Mouse (Mus musculus): Measurements from ENCODE around the gene Defb28. TPM values are rescaled to one million over a fixed set of nuclear protein-coding genes. Genes with fewer than 3 reads are reported as not detected.

Defb28 gene
- not detected in 2 replicates for polyA plus RNA-seq (2016; fragmentation: Nextera tagmentation; extraction: Ambion mirVana)

GRCm38 (mm10) chr2:152517981-152518380, at the start of gene Defb28:
Gene Defb28, plus strand, starts transcription at chr2:152518255.
- Histone ChIP-seq H3K36me3 (no peaks in the 10 kb centered on the region), H3K27me3 (no peaks in the 10 kb centered on the region), H3K27ac (no peak within 1 kb of the TSS), H3K4me1 (no peaks in the 10 kb centered on the region), H3K9ac (no peak within 1 kb of the TSS), H3K4me2 (replicated peaks) (no peak within 1 kb of the TSS), H3K4me3 (no peak within 1 kb of the TSS), H3K9me3 (replicated peaks) (no peaks in the 10 kb centered on the region)
- WGBS: 69% methylated on average over 4 of the region's 4 CpGs
- ATAC-seq (ENCODE audit: low FRiP score): no peak

- ATAC-seq (ENCODE audit: low FRiP score): no peak
- WGBS: 38% methylated on average over 7 of the region's 7 CpGs
- no peaks in the 10 kb centered on the region for H3K9me3 ChIP-seq (replicated peaks)
These were observed 47.1 kb upstream of the Defb28 start for GRCm38 (mm10) chr2:152470973-152471372.

GRCm38 (mm10) chr2:152472434-152472833, 45.6 kb upstream of the Defb28 start:
- Histone ChIP-seq H3K27ac (no peak overlapping the region), H3K9me3 (replicated peaks) (no peaks in the 10 kb centered on the region), H3K27me3 (no peaks in the 10 kb centered on the region), H3K4me2 (replicated peaks) (no peak overlapping the region), H3K9ac (no peak overlapping the region), H3K4me3 (no peak overlapping the region), H3K36me3 (no peaks in the 10 kb centered on the region), H3K4me1 (no peaks in the 10 kb centered on the region)
- 32% methylated on average over 3 of the region's 3 CpGs for WGBS
- no peak for ATAC-seq (ENCODE audit: low FRiP score)

More at GRCm38 (mm10) chr2:152470973-152471372, 47.1 kb upstream of the Defb28 start:
- H3K4me2 ChIP-seq (replicated peaks): no peak overlapping the region
- H3K4me3 ChIP-seq: no peak overlapping the region
- H3K27me3 ChIP-seq: no peaks in the 10 kb centered on the region
- H3K9ac ChIP-seq: no peak overlapping the region
- H3K27ac ChIP-seq: no peak overlapping the region
- no peaks in the 10 kb centered on the region for H3K4me1 ChIP-seq
- no peaks in the 10 kb centered on the region for H3K36me3 ChIP-seq

- H3K27ac ChIP-seq: no peak within 1 kb of the TSS
- H3K4me3 ChIP-seq: no peak within 1 kb of the TSS
- no peaks in the 10 kb centered on the region for H3K9me3 ChIP-seq (replicated peaks)
- no peak for ATAC-seq (ENCODE audit: low FRiP score)
- H3K9ac ChIP-seq: no peak within 1 kb of the TSS
- H3K4me2 ChIP-seq (replicated peaks): no peak within 1 kb of the TSS
- H3K36me3 ChIP-seq: no peaks in the 10 kb centered on the region
- no peaks in the 10 kb centered on the region for H3K4me1 ChIP-seq
- no peaks in the 10 kb centered on the region for H3K27me3 ChIP-seq
- 60% methylated on average over 2 of the region's 2 CpGs for WGBS
These were observed 41.3 kb upstream of the Defb28 start, which contains the start of gene Defb20 for GRCm38 (mm10) chr2:152476763-152477162. Gene Defb20, plus strand, starts transcription at chr2:152477063.

- Histone ChIP-seq H3K4me2 (replicated peaks) (no peak overlapping the region), H3K4me3 (no peak overlapping the region), H3K4me1 (no peaks in the 10 kb centered on the region), H3K9me3 (replicated peaks) (no peaks in the 10 kb centered on the region), H3K9ac (no peak overlapping the region), H3K27me3 (no peaks in the 10 kb centered on the region), H3K36me3 (no peaks in the 10 kb centered on the region), H3K27ac (no peak overlapping the region)
- ATAC-seq (ENCODE audit: low FRiP score): no peak
- WGBS: 83% methylated on average over 3 of the region's 3 CpGs
These were observed 37.2 kb upstream of the Defb28 start for GRCm38 (mm10) chr2:152480881-152481280.

- Histone ChIP-seq H3K27me3 (no peaks in the 10 kb centered on the region), H3K4me1 (no peaks in the 10 kb centered on the region), H3K9ac (no peak overlapping the region), H3K9me3 (replicated peaks) (no peaks in the 10 kb centered on the region), H3K27ac (no peak overlapping the region), H3K4me3 (no peak overlapping the region), H3K4me2 (replicated peaks) (no peak overlapping the region), H3K36me3 (no peaks in the 10 kb centered on the region)
- WGBS: 93% methylated on average over 7 of the region's 7 CpGs
- no peak for ATAC-seq (ENCODE audit: low FRiP score)
These were observed 36.3 kb upstream of the Defb28 start for GRCm38 (mm10) chr2:152481726-152482125.

GRCm38 (mm10) chr2:152487024-152487423, 31.0 kb upstream of the Defb28 start:
- Histone ChIP-seq H3K9ac (no peak overlapping the region), H3K4me3 (no peak overlapping the region), H3K27me3 (no peaks in the 10 kb centered on the region), H3K4me2 (replicated peaks) (no peak overlapping the region), H3K9me3 (replicated peaks) (no peaks in the 10 kb centered on the region), H3K36me3 (no peaks in the 10 kb centered on the region), H3K4me1 (no peaks in the 10 kb centered on the region), H3K27ac (no peak overlapping the region)
- ATAC-seq (ENCODE audit: low FRiP score): no peak
- 78% methylated on average over 2 of the region's 2 CpGs for WGBS

- Histone ChIP-seq H3K27me3 (no peaks in the 10 kb centered on the region), H3K36me3 (no peaks in the 10 kb centered on the region), H3K4me2 (replicated peaks) (no peak within 1 kb of the TSS), H3K27ac (no peak within 1 kb of the TSS), H3K9me3 (replicated peaks) (no peaks in the 10 kb centered on the region), H3K4me1 (no peaks in the 10 kb centered on the region), H3K9ac (no peak within 1 kb of the TSS), H3K4me3 (no peak within 1 kb of the TSS)
- no peak for ATAC-seq (ENCODE audit: low FRiP score)
These were observed 28.0 kb upstream of the Defb28 start, which contains the start of gene Defb22 for GRCm38 (mm10) chr2:152490038-152490437. Gene Defb22, minus strand, starts transcription at chr2:152490138.

- Histone ChIP-seq H3K9ac (no peak overlapping the region), H3K9me3 (replicated peaks) (no peaks in the 10 kb centered on the region), H3K4me2 (replicated peaks) (no peak overlapping the region), H3K36me3 (no peaks in the 10 kb centered on the region), H3K27me3 (no peaks in the 10 kb centered on the region), H3K4me1 (no peaks in the 10 kb centered on the region), H3K4me3 (no peak overlapping the region), H3K27ac (no peak overlapping the region)
- no peak for ATAC-seq (ENCODE audit: low FRiP score)
- WGBS: 73% methylated on average over 6 of the region's 6 CpGs
These were observed 24.9 kb upstream of the Defb28 start for GRCm38 (mm10) chr2:152493151-152493550.

- WGBS: 77% methylated on average over 6 of the region's 6 CpGs
- Histone ChIP-seq H3K4me2 (replicated peaks) (no peak overlapping the region), H3K9me3 (replicated peaks) (no peaks in the 10 kb centered on the region), H3K4me3 (no peak overlapping the region), H3K4me1 (no peaks in the 10 kb centered on the region), H3K36me3 (no peaks in the 10 kb centered on the region), H3K27ac (no peak overlapping the region), H3K27me3 (no peaks in the 10 kb centered on the region), H3K9ac (no peak overlapping the region)
- ATAC-seq (ENCODE audit: low FRiP score): no peak
These were observed 20.0 kb upstream of the Defb28 start for GRCm38 (mm10) chr2:152498020-152498419.

- H3K9me3 ChIP-seq (replicated peaks): no peaks in the 10 kb centered on the region
- no peaks in the 10 kb centered on the region for H3K27me3 ChIP-seq
- H3K9ac ChIP-seq: no peak overlapping the region
- WGBS: 78% methylated on average over 7 of the region's 7 CpGs
- no peaks in the 10 kb centered on the region for H3K36me3 ChIP-seq
- H3K27ac ChIP-seq: no peak overlapping the region
- H3K4me1 ChIP-seq: no peaks in the 10 kb centered on the region
- no peak overlapping the region for H3K4me2 ChIP-seq (replicated peaks)
- no peak for ATAC-seq (ENCODE audit: low FRiP score)
- H3K4me3 ChIP-seq: no peak overlapping the region
These were observed 17.7 kb upstream of the Defb28 start for GRCm38 (mm10) chr2:152500204-152500862.

GRCm38 (mm10) chr2:152500863-152501229, 17.2 kb upstream of the Defb28 start:
- H3K9me3 ChIP-seq (replicated peaks): no peaks in the 10 kb centered on the region
- H3K4me3 ChIP-seq: no peak overlapping the region
- no peak overlapping the region for H3K4me2 ChIP-seq (replicated peaks)
- H3K36me3 ChIP-seq: no peaks in the 10 kb centered on the region
- no peak for ATAC-seq (ENCODE audit: low FRiP score)
- no peak overlapping the region for H3K27ac ChIP-seq
- no peaks in the 10 kb centered on the region for H3K27me3 ChIP-seq
- 79% methylated on average over 6 of the region's 6 CpGs for WGBS
- H3K9ac ChIP-seq: no peak overlapping the region
- H3K4me1 ChIP-seq: no peaks in the 10 kb centered on the region

- 92% methylated on average over 2 of the region's 2 CpGs for WGBS
- H3K4me2 ChIP-seq (replicated peaks): no peak overlapping the region
- no peak overlapping the region for H3K9ac ChIP-seq
- no peak overlapping the region for H3K4me3 ChIP-seq
- no peak overlapping the region for H3K27ac ChIP-seq
- no peaks in the 10 kb centered on the region for H3K27me3 ChIP-seq
- H3K4me1 ChIP-seq: no peaks in the 10 kb centered on the region
- no peak for ATAC-seq (ENCODE audit: low FRiP score)
- no peaks in the 10 kb centered on the region for H3K36me3 ChIP-seq
- H3K9me3 ChIP-seq (replicated peaks): no peaks in the 10 kb centered on the region
These were observed 14.1 kb upstream of the Defb28 start for GRCm38 (mm10) chr2:152503950-152504349.

All from hindbrain, embryonic 12.5 days (tissue).